Mouse (Mus musculus) bone marrow macrophage, adult 2 months (primary cell): Measurements from ENCODE around the gene Carmil1.
A peak's percentile ranks its signal among the peaks of the same experiment; 100 is the strongest.

Experiments used
- CTCF ChIP-seq: IDR thresholded peaks from 2 replicates; pipeline ENCODE4 v1.5.1; 2012; ENCODE audit warnings: low read depth, mild to moderate bottlenecking, low read length, moderate library complexity
- POLR2A ChIP-seq: IDR thresholded peaks from 2 replicates; pipeline ENCODE4 v1.6.1; 2012; ENCODE audit warnings: mild to moderate bottlenecking, low read depth, low read length, borderline replicate concordance

DNA sequence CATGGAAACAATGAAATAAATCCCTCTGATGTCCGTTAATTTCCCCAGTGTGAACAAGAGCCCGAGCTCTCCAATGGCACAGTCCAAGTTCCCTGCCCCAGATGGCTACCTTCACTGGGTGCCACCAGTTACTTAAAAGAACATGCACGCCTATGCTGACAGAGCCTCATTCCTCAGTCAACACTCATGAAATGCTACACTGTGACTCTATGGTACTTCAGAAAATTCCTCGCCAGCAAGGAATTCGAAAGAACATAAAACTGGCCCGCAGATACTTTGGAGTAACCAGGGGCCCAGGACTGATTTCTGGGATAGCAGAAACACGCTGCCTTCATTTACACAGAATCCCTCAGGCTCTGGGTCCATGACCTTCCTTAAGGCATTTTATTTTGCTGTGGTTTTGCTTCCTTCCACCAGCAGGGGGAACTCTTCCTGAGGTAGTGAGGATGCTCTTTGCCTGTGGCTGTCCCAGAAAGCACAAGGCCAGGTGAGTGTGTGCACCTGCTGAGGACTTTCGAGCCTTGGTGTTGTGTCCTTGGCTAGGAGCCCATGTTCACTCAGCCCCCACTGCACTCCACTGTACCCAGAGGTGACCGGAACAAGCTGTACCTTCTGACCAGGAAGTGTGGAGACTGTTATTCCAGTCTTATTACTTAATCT is 167.8 kb downstream of the Carmil1 start:
- no peak for TF ChIP-seq POLR2A
- TF ChIP-seq CTCF, result peak; percentile 53
